ENCODE assay signal across 8 mouse cellular contexts in the genomic region with DNA sequence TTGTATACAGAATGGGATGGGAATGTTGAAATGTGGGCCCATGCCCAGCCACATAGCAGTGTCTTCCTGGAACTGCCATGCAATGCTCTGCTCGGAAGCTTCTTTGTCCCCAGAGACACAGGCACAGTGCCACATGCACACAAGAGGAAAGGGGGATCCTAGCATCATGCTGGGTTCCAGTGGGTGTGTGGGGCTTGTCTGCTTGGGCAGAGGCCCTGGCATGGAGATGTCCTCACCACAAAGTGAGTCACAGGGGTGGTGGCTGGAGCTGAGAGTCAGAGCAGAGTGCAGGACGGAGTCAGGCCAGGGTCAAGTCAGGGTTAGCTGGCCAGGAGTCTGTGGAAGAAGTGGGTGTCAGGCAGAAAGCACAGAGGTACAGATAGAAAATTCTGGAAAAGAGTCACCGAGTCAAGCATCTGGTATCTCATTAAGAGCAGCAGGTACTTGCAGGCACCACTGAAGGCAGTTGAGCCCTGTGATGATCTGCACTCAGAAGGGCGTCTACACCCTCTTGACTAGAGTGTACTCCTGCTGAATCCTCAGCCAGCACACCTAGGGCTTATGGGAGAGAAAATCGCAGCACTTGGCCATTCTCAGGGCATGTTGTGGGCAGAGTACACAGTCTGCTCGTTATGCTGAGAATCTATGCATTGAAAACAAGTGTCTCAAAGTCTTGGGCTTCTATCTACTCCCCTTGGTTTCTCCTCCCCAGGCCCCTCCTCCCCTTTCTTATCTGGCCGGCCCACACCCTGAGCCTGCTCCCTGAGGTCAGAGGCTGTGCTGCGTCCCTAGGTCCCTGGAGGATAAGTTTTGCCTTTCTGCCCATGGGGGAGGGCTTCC.
DNase-seq lines count a peak whose midpoint lies in the region; ATAC-seq and TF ChIP-seq lines count a peak whose summit lies in the region.

No protein-coding gene starts in this region.

- H3K9ac ChIP-seq in lung, embryonic 15.5 days, result no peak overlapping the region
- H3K9ac ChIP-seq in neural tube, embryonic 13.5 days, result no peak overlapping the region

- no peak overlapping the region for H3K4me3 ChIP-seq in lung, embryonic 15.5 days
- H3K4me3 ChIP-seq in lung, adult 2 months (replicated peaks; ENCODE audit: extremely low read depth, low read depth, low read length), result no peak overlapping the region
- H3K4me3 ChIP-seq in bone marrow, adult 2 months (replicated peaks; ENCODE audit: control insufficient read depth, low read depth, low read length), result no peak overlapping the region
- no peak overlapping the region for H3K4me3 ChIP-seq in neural tube, embryonic 13.5 days

- H3K4me2 ChIP-seq in lung, embryonic 15.5 days, result no peak overlapping the region
- no peak overlapping the region for H3K4me2 ChIP-seq in neural tube, embryonic 13.5 days

- H3K9me3 ChIP-seq in lung, embryonic 15.5 days, result no peaks in the 10 kb centered on the region
- no peaks in the 10 kb centered on the region for H3K9me3 ChIP-seq in neural tube, embryonic 13.5 days

- H3K27ac ChIP-seq in lung, embryonic 15.5 days, result no peak overlapping the region
- H3K27ac ChIP-seq in bone marrow, adult 2 months (ENCODE audit: control insufficient read depth, insufficient read depth, low read depth, low read length, poor library complexity), result peak overlapping the region; percentile 89
- no peak overlapping the region for H3K27ac ChIP-seq in neural tube, embryonic 13.5 days (replicated peaks)

- DNase-seq in lung, adult 2 months, result no peak
- no peak for DNase-seq in embryo, embryonic 9.5 days (ENCODE audit: extremely low spot score)
- DNase-seq in left cerebral cortex, adult 9 months (ENCODE audit: low spot score in 2 of 2), result no peak

- no peak for TF ChIP-seq CTCF in lung, adult 2 months (IDR thresholded peaks at IDR 0.05; ENCODE audit: insufficient read depth, low read length)
- TF ChIP-seq CTCF in bone marrow, adult 2 months (IDR thresholded peaks at IDR 0.05; ENCODE audit: control insufficient read depth, insufficient read depth, low read length), result no peak

- H3K27me3 ChIP-seq in lung, embryonic 15.5 days, result peaks cover 90% of the 10 kb centered on the region
- H3K27me3 ChIP-seq in neural tube, embryonic 13.5 days, result no peaks in the 10 kb centered on the region

- H3K4me1 ChIP-seq in lung, embryonic 15.5 days, result peaks cover 20% of the 10 kb centered on the region
- H3K4me1 ChIP-seq in lung, adult 2 months (ENCODE audit: control insufficient read depth, insufficient read depth, low read length), result peaks cover 12% of the 10 kb centered on the region
- no peaks in the 10 kb centered on the region; the same call in 1 of the 2 replicates for H3K4me1 ChIP-seq in bone marrow, adult 2 months (ENCODE audit: control insufficient read depth, insufficient read depth, low read length)
- H3K4me1 ChIP-seq in neural tube, embryonic 13.5 days (replicated peaks), result peaks cover 50% of the 10 kb centered on the region

- WGBS in lung, embryonic 15.5 days, result 52% methylated on average over 8 of the region's 8 CpGs
- WGBS in lung, adult 2 months, result 47% methylated on average over 8 of the region's 8 CpGs
- 46% methylated on average over 8 of the region's 8 CpGs for WGBS in bone marrow, adult 2 months
- WGBS in neural tube, embryonic 13.5 days, result 59% methylated on average over 8 of the region's 8 CpGs

- TF ChIP-seq POLR2A in lung, adult 2 months (IDR thresholded peaks at IDR 0.05; ENCODE audit: borderline replicate concordance, extremely low read depth, low read depth, low read length), result no peak
- peak; percentile 51; the same call in 1 of the 2 replicates for TF ChIP-seq POLR2A in bone marrow, adult 2 months (IDR thresholded peaks at IDR 0.05; ENCODE audit: borderline replicate concordance, control insufficient read depth, low read depth, low read length)

- H3K36me3 ChIP-seq in lung, embryonic 15.5 days, result no peaks in the 10 kb centered on the region
- H3K36me3 ChIP-seq in neural tube, embryonic 13.5 days, result no peaks in the 10 kb centered on the region

- peak; percentile 59; the same call in 1 of the 2 replicates for ATAC-seq in lung, embryonic 15.5 days (ENCODE audit: borderline replicate concordance, extremely low read depth, low FRiP score, low TSS enrichment)
- ATAC-seq in hematopoietic stem cell, adult 5-6 weeks (replicated peaks in 1 of 2; ENCODE audit: insufficient read depth in 1 of 2, low FRiP score in 2 of 2, low TSS enrichment in 1 of 2, low read depth in 1 of 2, poor library complexity in 2 of 2, severe bottlenecking in 2 of 2), result peak; percentile 33 to 39; a peak in 3 of 4 replicates
- peak; percentile 3; the same call in 1 of the 2 replicates for ATAC-seq in neural tube, embryonic 13.5 days (ENCODE audit: low read depth)
- no peak for ATAC-seq in granulocyte monocyte progenitor cell, adult 5-6 weeks (replicated peaks; ENCODE audit: poor library complexity, severe bottlenecking)
